Mouse (Mus musculus): ENCODE data around the gene Slc25a33.
A peak's percentile ranks its signal among the peaks of the same experiment; 100 is the strongest.
"Not testable (repeated sequence)": the region's sequence is repeated elsewhere in the genome, so short reads cannot be mapped to it uniquely, and the experiment has no call there.

Slc25a33 gene

GRCm38 (mm10) chr4:149793156-149794009, 19.3 kb upstream of the Slc25a33 start:
- DNase-seq: no peak

- DNase-seq: no peak
Observed at GRCm38 (mm10) chr4:149792159-149792800, 18.2 kb upstream of the Slc25a33 start.

GRCm38 (mm10) chr4:149791470-149791869, 17.4 kb upstream of the Slc25a33 start:
- no peak for DNase-seq

- no peak for DNase-seq
Observed at GRCm38 (mm10) chr4:149790969-149791368, 16.9 kb upstream of the Slc25a33 start.

GRCm38 (mm10) chr4:149790546-149790945, 16.5 kb upstream of the Slc25a33 start:
- DNase-seq: no peak

- DNase-seq: no peak
Observed at GRCm38 (mm10) chr4:149789421-149790194, 15.5 kb upstream of the Slc25a33 start.

- DNase-seq: no peak
Observed at GRCm38 (mm10) chr4:149784901-149785300, 10.8 kb upstream of the Slc25a33 start.

GRCm38 (mm10) chr4:149784371-149784770, 10.3 kb upstream of the Slc25a33 start:
- no peak for DNase-seq

GRCm38 (mm10) chr4:149782975-149783374, 8.9 kb upstream of the Slc25a33 start:
- DNase-seq: no peak

GRCm38 (mm10) chr4:149780565-149781356, 6.7 kb upstream of the Slc25a33 start:
- no peak for DNase-seq

- no peak for DNase-seq
Observed at GRCm38 (mm10) chr4:149779966-149780365, 5.9 kb upstream of the Slc25a33 start.

GRCm38 (mm10) chr4:149777126-149777525, 3.0 kb upstream of the Slc25a33 start:
- no peak for DNase-seq

- DNase-seq: no peak
Observed at GRCm38 (mm10) chr4:149775760-149776362, 1.8 kb upstream of the Slc25a33 start.

- no peak for DNase-seq
Observed at GRCm38 (mm10) chr4:149775330-149775729, 1.3 kb upstream of the Slc25a33 start.

- peak; percentile 52 for DNase-seq
Observed at GRCm38 (mm10) chr4:149773408-149774093, 526 bp downstream of the Slc25a33 start.

GRCm38 (mm10) chr4:149772394-149772793, 1.7 kb downstream of the Slc25a33 start:
- no peak for DNase-seq

- no peak for DNase-seq
Observed at GRCm38 (mm10) chr4:149765201-149765600, 8.9 kb downstream of the Slc25a33 start.

- DNase-seq: no peak
Observed at GRCm38 (mm10) chr4:149763335-149763734, 10.7 kb downstream of the Slc25a33 start.

GRCm38 (mm10) chr4:149759517-149759916, 14.6 kb downstream of the Slc25a33 start:
- DNase-seq: no peak

GRCm38 (mm10) chr4:149758423-149758822, 15.7 kb downstream of the Slc25a33 start:
- DNase-seq: no peak

- not testable (repeated sequence) for DNase-seq
Observed at GRCm38 (mm10) chr4:149756546-149756945, 17.5 kb downstream of the Slc25a33 start.

Measured in right cerebral cortex, postnatal 4 days (tissue).